Mouse (Mus musculus) cerebellum, adult 11 months (tissue): Measurements from ENCODE around the gene Olfr1033.
"Not testable (repeated sequence)": the region's sequence is repeated elsewhere in the genome, so short reads cannot be mapped to it uniquely, and the experiment has no call there.

Source experiments
- DNase-seq: peaks from one replicate; pipeline ENCODE4 v3.0.0; 2022

Olfr1033 gene

DNA sequence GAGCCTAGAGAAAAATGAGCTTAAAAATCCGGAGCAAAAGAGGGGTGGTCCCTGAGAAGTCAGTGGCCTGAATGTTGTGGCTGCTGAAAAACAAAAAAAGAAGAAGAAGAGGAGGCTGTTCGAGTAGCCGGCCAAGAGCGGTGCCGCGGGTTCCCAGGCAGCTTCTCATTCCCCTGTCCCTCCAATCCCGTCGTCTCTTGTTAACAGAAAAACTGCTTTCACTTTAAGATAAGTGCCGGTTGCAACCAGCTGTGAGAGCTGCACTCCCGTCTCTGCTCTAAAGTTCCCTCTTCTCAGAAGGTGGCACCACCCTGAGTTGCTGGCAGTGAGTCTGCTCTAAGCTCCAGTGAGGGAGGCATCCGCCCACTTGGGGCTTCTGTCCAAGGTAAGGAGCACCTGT lies at the start of gene Olfr1033:
Gene Olfr1033 (plus strand): TSS at position 228 of the 400 bp plus-strand sequence.
- not testable (repeated sequence) for DNase-seq

DNA sequence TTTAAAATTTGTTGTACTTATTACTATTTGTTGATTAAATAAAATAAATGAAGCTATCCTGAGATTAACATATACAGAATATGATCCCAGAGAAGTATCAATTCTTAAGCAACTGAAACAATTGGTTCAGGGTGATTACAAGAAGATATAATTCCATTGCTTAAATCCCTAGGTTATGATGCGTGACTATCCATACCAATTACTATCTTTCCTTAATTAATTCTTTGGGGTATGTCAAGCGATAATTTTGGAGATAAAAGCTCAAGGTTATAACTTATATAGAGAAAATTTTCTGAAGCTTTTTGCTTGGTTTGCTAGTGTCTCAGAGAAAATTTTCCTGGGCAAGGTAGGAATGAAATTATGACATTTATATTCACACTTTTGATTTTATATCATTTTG lies 46.8 kb upstream of the Olfr1033 start, which contains the start of gene Olfr1029:
Gene Olfr1029 (plus strand): TSS at position 301 of the 400 bp plus-strand sequence.
- DNase-seq = no peak

DNA sequence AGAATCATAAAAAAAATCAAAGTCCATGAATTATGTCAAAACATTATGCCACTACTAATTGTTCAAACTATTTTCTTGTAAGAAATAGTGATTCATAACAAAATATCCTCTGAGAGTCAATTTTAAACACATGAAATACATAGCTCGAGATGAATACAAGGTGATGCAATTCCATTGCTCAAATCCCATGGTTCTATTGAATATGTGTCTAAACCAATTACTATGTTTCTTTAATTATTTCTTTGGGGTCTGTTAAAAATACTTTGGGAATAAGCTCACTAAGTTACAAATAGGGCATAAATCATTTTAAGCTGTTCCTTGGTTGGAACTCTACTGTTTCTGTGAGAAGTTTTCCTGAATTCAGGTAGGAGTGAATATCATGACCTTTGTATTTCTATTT lies 41.5 kb upstream of the Olfr1033 start, which contains the start of gene Olfr1030:
Gene Olfr1030 (plus strand): TSS at position 301 of the 400 bp plus-strand sequence.
- no peak for DNase-seq

DNA sequence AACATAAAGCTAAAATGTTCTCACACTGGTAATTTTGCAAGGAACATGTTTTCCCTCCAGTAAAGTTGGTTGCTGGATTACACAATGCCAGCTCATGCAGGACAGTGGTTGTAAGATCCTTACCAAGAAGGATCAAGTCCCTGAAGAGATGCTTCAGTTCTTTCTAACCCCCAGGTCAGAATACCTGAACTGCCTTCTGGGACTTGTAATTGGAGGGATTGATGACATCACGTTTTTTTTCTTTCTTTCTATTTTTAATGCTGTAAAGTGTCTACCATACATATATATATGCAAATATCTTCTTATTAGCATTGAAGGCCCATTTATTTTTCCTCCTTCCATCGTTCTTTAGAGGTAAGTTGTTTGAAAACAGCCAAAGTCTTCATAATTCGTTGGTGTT lies 30.4 kb upstream of the Olfr1033 start, which contains the start of gene Olfr1031:
Gene Olfr1031 (plus strand): TSS at position 301 of the 400 bp plus-strand sequence.
- no peak for DNase-seq

DNA sequence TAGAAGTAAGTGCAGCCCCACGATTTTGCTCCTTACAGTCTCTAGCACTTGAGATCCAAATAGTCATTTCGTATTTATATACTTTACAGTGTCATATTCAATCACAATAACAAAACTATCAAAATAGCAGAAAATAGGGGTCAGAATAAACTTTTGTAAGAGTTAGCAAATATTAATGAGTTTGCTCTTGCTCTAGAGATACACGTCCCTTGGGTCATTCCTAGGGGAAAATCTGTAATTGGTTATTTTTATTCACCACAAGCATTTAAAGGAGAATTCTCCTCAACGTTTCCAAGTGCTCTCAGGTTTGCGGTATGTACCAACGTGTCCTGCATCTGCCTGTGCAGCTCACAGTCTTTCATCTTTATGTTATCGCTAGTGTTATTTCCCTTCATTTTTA lies 15.2 kb upstream of the Olfr1033 start, which contains the start of gene Olfr1032:
Gene Olfr1032 (plus strand): TSS at position 301 of the 400 bp plus-strand sequence.
- DNase-seq = no peak

DNA sequence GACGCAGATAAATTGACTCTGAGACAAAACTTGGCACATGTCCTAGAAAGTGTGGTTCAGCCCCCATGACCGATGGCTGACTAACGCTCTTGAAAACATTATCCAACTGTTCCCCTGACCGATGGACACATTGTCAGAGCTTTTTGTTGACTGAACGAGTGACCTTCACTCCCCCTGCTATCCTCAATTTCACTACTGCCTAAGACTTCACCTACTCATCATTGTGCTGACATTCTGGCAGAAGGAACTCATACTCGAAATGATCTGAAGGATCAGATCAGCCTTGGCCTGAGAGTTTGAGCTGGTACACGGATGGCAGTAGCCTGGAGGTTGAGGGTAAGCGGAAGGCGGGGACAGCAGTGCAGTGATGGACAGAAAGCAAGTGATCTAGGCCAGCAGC lies 1.1 kb downstream of the Olfr1033 start:
- not testable (repeated sequence) for DNase-seq

DNA sequence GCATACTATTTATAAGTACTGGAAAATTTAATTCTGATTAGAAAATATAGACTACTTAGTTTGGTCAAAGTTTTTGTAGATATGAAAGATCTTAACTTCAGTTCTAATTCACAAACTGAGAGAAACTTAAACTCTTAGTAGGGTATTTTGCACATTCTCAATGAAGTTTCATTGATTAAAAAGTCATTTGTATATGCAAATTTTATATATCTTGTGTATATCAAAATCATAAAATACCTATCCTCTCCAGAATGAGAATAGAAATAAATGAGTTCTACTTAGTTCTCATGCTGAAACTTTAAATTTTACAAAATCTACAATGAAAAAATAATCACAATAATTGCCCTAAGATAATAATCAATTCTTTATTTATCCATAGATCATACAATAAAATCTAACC lies 25.1 kb downstream of the Olfr1033 start, which contains the start of gene Olfr1034:
Gene Olfr1034 (plus strand): TSS at position 301 of the 400 bp plus-strand sequence.
- no peak for DNase-seq

DNA sequence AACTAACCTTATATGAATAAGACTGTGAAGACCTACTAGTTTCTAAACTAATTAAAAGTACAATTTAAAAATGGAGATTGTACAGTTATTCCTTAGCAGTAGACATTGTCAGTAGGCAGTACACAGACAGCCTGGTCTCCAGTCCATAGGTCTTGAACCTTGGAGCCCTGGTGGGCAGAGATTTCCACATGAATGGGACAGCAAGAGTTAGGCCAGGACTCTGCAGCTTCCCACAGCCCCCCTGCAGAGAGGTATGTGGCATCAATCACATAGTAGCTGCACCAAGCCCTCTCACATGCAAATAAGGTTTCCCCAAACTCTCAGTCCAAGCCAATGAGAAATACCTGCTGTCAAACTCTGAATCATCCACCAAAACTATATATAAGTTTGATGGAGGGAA lies 30.3 kb downstream of the Olfr1033 start:
- DNase-seq = not testable (repeated sequence)

DNA sequence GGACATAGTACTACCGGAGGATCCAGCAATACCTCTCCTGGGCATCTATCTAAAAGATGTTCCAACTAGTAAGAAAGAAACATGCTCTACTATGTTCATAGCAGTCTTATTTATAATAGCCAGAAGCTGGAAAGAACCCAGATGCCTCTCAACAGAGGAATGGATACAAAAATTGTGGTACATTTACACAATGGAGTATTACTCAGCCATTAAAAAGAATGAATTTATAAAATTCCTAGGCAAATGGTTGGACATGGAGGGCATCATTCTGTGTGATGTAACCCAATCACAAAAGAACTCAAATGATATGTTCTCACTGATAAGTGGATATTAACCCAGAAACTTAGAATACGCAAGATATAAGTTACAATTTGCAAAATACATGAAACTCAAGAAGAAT lies 43.3 kb downstream of the Olfr1033 start:
- not testable (repeated sequence) for DNase-seq

DNA sequence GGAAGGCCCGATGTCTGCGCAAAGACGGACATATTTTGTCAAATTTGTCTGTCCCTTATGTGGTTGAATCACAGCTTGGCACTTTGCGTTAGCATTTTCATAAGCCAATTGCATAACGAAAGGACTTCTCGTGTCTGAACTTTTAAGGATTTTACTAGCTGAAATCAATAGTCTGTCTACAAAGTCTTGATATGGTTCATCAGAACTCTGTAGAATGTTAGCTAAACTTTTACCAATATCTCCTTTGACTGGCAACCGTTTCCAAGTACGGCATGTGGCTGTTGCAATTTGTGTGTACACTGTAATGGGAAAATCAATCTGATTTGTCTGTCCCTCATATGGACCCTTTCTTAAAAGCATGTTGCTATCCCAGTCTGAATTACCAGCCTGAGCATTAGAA lies 49.8 kb downstream of the Olfr1033 start:
- no peak for DNase-seq

DNA sequence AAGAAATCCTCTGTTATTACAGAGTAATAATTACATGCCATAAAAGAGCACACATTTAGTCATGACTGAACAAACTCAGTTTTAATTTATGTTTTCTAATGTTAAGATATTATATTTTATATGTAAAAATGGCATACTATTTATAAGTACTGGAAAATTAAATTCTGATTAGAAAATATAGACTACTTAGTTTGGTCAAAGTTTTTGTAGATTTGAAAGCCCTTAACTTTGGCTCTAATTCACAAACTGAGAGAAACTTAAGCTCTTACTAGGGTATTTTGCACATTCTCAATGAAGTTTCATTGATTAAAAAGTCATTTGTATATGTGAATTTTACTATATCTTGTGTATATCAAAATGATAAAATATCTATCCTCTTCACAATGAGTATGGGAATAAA lies 53.3 kb downstream of the Olfr1033 start, which contains the start of gene Olfr1036:
Gene Olfr1036 (plus strand): TSS at position 301 of the 400 bp plus-strand sequence.
- DNase-seq = not testable (repeated sequence)

DNA sequence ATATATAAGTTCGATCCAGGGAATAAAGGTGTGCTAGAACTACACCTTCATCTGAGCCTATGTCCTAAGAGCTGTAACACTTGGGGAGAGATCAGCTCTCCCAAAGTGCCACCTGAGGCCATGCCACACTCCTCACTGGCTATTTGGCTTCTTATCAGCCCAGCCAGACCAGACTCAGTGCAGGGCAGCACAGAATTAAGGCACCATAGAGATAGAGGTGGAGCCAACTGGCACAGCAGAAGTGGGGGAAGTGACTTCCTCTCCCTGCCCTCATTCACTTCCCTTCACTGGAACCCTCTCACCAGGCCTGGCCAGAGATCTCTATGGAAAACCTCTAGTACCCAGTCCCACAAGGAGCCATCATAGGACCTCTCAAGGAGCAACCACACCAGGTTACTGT lies 60.0 kb downstream of the Olfr1033 start:
- not testable (repeated sequence) for DNase-seq

DNA sequence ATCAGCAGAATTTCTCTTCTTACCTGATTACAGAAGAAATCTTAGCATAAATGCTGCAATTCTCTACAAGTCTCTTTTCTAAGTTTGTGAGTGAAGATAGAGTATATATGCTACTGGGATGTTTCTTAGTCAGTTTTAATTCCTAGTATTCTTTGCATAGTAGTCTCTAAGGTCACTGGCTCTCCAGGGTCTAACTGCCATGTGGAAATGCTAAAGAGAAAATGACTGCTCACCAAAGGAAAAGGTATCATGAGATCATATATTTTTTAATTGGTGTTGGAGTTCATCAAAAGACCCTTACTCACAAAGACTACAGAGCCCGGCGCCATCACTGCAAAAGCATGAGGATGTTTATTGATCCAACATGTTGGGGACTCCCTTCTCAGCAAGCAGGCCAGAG lies 66.9 kb downstream of the Olfr1033 start, which contains the start of gene Olfr1037:
Gene Olfr1037 (minus strand): TSS at position 101 of the 400 bp plus-strand sequence.
- DNase-seq = no peak
